Mouse (Mus musculus): Measurements from ENCODE around the gene Scml4. TPM values are rescaled to one million over a fixed set of nuclear protein-coding genes. Genes with fewer than 3 reads are reported as not detected.

Scml4 gene
- polyA plus RNA-seq, 1 experiment from 2014 or later = 1.7 TPM

DNA sequence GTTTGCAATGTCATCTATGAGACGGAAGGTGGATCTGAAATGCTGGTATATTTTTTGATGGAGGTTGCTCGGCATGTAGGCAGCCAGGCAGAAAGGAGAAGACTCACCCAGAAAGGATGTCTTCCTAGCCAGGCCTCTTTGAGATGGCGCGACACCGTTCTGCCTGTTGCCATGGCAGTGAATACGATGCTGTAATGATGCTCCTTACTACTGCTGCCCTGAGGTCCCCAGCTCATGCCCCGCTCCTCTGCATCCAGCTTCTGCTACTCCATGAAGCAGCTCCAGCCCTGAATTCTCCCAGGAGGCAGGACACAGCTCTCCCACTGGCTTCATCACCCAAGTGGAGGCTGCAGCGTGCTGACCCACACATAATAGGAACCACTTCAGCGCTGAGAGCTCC lies 130.8 kb downstream of the Scml4 start:
- peaks cover 25% of the 10 kb centered on the region for H3K4me1 ChIP-seq (ENCODE audit: insufficient read depth, low read length)
- 70% methylated on average over 9 of the region's 9 CpGs for WGBS

GRCm38 (mm10) chr10:42994331-42994782 lies 134.2 kb downstream of the Scml4 start:
- H3K9me3 ChIP-seq (ENCODE audit: low read length) = no peaks in the 10 kb centered on the region
- ATAC-seq (ENCODE audit: low FRiP score, low TSS enrichment) = peak; percentile 80
- H3K27ac ChIP-seq (ENCODE audit: low read length) = peak overlapping the region; percentile 81
- H3K9ac ChIP-seq (replicated peaks; ENCODE audit: low read length) = peak overlapping the region; percentile 47
- H3K36me3 ChIP-seq (ENCODE audit: insufficient read depth, low read length) = no peaks in the 10 kb centered on the region
- H3K4me2 ChIP-seq (replicated peaks; ENCODE audit: low read depth, low read length) = peak overlapping the region; percentile 56
- no peaks in the 10 kb centered on the region; the same call in 1 of the 2 replicates for H3K27me3 ChIP-seq (ENCODE audit: insufficient read depth, low read length)
- H3K4me1 ChIP-seq (ENCODE audit: insufficient read depth, low read length) = peaks cover 19% of the 10 kb centered on the region
- 6% methylated on average over 13 of the region's 13 CpGs for whole genome bisulfite sequencing
- peak overlapping the region; percentile 24 for H3K4me3 ChIP-seq (ENCODE audit: low read length)

More for the DNA sequence above, 130.8 kb downstream of the Scml4 start:
- Histone ChIP-seq H3K27ac (ENCODE audit: low read length) (no peak overlapping the region), H3K4me3 (ENCODE audit: low read length) (no peak overlapping the region), H3K27me3 (ENCODE audit: insufficient read depth, low read length) (no peaks in the 10 kb centered on the region; the same call in 1 of the 2 replicates), H3K9me3 (ENCODE audit: low read length) (no peaks in the 10 kb centered on the region), H3K36me3 (ENCODE audit: insufficient read depth, low read length) (no peaks in the 10 kb centered on the region), H3K4me2 (replicated peaks; ENCODE audit: low read depth, low read length) (no peak overlapping the region), H3K9ac (replicated peaks; ENCODE audit: low read length) (no peak overlapping the region)
- no peak for ATAC-seq (ENCODE audit: low FRiP score, low TSS enrichment)

- Histone ChIP-seq H3K27ac (ENCODE audit: low read length) (peak overlapping the region; percentile 81), H3K4me1 (ENCODE audit: insufficient read depth, low read length) (peaks cover 19% of the 10 kb centered on the region), H3K27me3 (ENCODE audit: insufficient read depth, low read length) (no peaks in the 10 kb centered on the region; the same call in 1 of the 2 replicates), H3K9me3 (ENCODE audit: low read length) (no peaks in the 10 kb centered on the region), H3K4me3 (ENCODE audit: low read length) (no peak overlapping the region), H3K36me3 (ENCODE audit: insufficient read depth, low read length) (no peaks in the 10 kb centered on the region), H3K4me2 (replicated peaks; ENCODE audit: low read depth, low read length) (no peak overlapping the region), H3K9ac (replicated peaks; ENCODE audit: low read length) (peak overlapping the region; percentile 29; the same call in 1 of the 2 replicates)
- ATAC-seq (ENCODE audit: low FRiP score, low TSS enrichment) = 0 out of 2 replicates have a peak, but pooled peaks have one; percentile 32
- 10% methylated on average over 13 of the region's 13 CpGs for WGBS
Measured at GRCm38 (mm10) chr10:42995484-42995895, 135.3 kb downstream of the Scml4 start.

- no peak overlapping the region for H3K4me3 ChIP-seq (ENCODE audit: low read length)
- H3K9me3 ChIP-seq (ENCODE audit: low read length) = no peaks in the 10 kb centered on the region
- H3K4me1 ChIP-seq (ENCODE audit: insufficient read depth, low read length) = peaks cover 28% of the 10 kb centered on the region
- H3K36me3 ChIP-seq (ENCODE audit: insufficient read depth, low read length) = no peaks in the 10 kb centered on the region
- H3K27ac ChIP-seq (ENCODE audit: low read length) = no peak overlapping the region
- H3K27me3 ChIP-seq (ENCODE audit: insufficient read depth, low read length) = no peaks in the 10 kb centered on the region; the same call in 1 of the 2 replicates
- WGBS = 87% methylated on average over 2 of the region's 2 CpGs
- no peak for ATAC-seq (ENCODE audit: low FRiP score, low TSS enrichment)
- no peak overlapping the region for H3K9ac ChIP-seq (replicated peaks; ENCODE audit: low read length)
- no peak overlapping the region for H3K4me2 ChIP-seq (replicated peaks; ENCODE audit: low read depth, low read length)
Measured at GRCm38 (mm10) chr10:42997278-42997677, 137.1 kb downstream of the Scml4 start.

DNA sequence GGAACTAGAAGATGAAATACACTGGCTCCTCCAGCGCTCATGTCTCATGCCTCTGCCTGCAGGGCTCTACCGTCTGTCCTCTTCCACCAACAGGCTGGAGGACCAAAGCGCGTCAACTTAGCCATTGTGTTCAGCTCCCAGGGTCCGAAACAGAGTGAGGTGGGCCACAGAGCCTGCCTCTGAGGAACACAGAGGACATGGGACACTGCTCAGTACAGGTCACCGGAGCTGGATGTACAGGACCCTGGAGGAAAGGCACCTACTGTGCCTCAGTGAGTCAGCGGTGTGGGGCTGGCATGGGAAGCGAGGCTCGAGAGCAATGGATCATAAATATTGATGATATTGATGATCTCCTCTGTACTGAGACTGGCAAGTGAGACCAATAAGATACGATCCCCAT lies 139.2 kb downstream of the Scml4 start:
- no peaks in the 10 kb centered on the region for H3K36me3 ChIP-seq (ENCODE audit: insufficient read depth, low read length)
- H3K27me3 ChIP-seq (ENCODE audit: insufficient read depth, low read length) = no peaks in the 10 kb centered on the region
- no peak overlapping the region for H3K4me3 ChIP-seq (ENCODE audit: low read length)
- H3K4me2 ChIP-seq (replicated peaks; ENCODE audit: low read depth, low read length) = no peak overlapping the region
- H3K9me3 ChIP-seq (ENCODE audit: low read length) = no peaks in the 10 kb centered on the region
- 93% methylated on average over 10 of the region's 10 CpGs for WGBS
- no peak for ATAC-seq (ENCODE audit: low FRiP score, low TSS enrichment)
- H3K27ac ChIP-seq (ENCODE audit: low read length) = no peak overlapping the region
- H3K9ac ChIP-seq (replicated peaks; ENCODE audit: low read length) = no peak overlapping the region
- peaks cover 31% of the 10 kb centered on the region for H3K4me1 ChIP-seq (ENCODE audit: insufficient read depth, low read length)

DNA sequence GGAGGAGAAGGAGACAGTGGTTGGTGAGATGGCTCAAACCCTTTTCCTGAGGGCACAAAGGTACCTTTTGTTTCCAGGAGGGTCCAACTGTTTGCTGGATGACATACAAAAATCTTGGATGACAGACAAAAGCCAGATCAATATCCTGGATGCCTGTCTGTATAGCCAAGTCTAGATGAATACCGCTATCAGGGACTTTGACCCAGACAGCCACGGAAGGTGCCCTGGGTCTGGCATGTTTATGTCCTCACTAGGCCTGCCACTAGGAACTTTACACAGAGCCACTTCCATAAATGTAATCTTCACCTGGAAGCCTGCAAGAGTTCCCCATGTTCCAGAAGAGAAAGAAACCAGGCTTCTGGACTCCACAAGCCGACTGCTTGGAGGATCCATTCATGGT lies 141.3 kb downstream of the Scml4 start:
- 52% methylated on average over 3 of the region's 3 CpGs for WGBS
- no peak for ATAC-seq (ENCODE audit: low FRiP score, low TSS enrichment)
- peak overlapping the region; percentile 65 for H3K27ac ChIP-seq (ENCODE audit: low read length)

GRCm38 (mm10) chr10:43002066-43002678 lies 142.0 kb downstream of the Scml4 start:
- Histone ChIP-seq H3K4me1 (ENCODE audit: insufficient read depth, low read length) (peaks cover 25% of the 10 kb centered on the region; the same call in 1 of the 2 replicates), H3K4me2 (replicated peaks; ENCODE audit: low read depth, low read length) (peak overlapping the region; percentile 83), H3K9me3 (ENCODE audit: low read length) (no peaks in the 10 kb centered on the region), H3K9ac (replicated peaks; ENCODE audit: low read length) (peak overlapping the region; percentile 54), H3K4me3 (ENCODE audit: low read length) (peak overlapping the region; percentile 48), H3K27me3 (ENCODE audit: insufficient read depth, low read length) (no peaks in the 10 kb centered on the region), H3K27ac (ENCODE audit: low read length) (peak overlapping the region; percentile 65), H3K36me3 (ENCODE audit: insufficient read depth, low read length) (no peaks in the 10 kb centered on the region)
- ATAC-seq (ENCODE audit: low FRiP score, low TSS enrichment) = 0 out of 2 replicates have a peak, but pooled peaks have one; percentile 24
- WGBS = 4% methylated on average over 11 of the region's 13 CpGs

More for the DNA sequence above, 141.3 kb downstream of the Scml4 start:
- H3K4me2 ChIP-seq (replicated peaks; ENCODE audit: low read depth, low read length) = no peak overlapping the region
- no peaks in the 10 kb centered on the region for H3K27me3 ChIP-seq (ENCODE audit: insufficient read depth, low read length)
- no peak overlapping the region; the same call in 1 of the 2 replicates for H3K9ac ChIP-seq (replicated peaks; ENCODE audit: low read length)
- H3K4me1 ChIP-seq (ENCODE audit: insufficient read depth, low read length) = peaks cover 25% of the 10 kb centered on the region; the same call in 1 of the 2 replicates
- H3K36me3 ChIP-seq (ENCODE audit: insufficient read depth, low read length) = no peaks in the 10 kb centered on the region
- no peaks in the 10 kb centered on the region for H3K9me3 ChIP-seq (ENCODE audit: low read length)
- H3K4me3 ChIP-seq (ENCODE audit: low read length) = no peak overlapping the region

DNA sequence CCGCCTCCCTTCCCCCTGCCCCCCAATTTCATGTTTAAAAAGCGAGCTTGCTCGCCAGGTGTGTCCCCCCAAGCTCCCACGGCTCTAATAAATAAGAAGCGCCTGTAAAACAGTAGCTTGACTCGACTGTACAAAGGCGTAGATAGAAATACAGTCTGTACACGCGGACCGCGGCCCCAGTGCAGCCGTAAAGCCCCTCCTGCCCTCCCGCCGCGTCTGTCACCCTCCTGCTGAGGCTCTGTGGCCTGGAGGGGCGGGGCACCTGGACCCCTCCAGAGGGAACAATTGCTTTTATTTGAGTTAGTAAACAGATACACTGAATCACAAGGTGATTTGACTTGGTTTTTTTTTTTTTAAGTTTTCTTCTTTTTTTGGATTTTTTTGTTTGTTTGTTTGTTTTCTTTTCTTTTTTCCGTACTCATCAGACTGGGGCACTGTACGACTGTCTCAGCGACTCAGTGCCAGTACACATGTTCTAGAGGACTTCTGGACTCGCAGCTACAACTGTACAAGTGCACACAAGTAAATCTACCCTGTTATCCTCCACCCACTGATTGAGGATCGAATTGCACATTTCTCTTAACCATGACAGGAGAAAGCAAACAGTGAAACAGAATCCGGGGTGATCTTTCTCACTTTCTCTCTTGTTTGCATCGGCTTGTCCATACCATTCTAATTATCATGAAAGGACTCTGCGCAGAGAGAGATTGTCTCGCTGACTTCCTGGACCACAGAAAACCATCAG lies 142.7 kb downstream of the Scml4 start:
- peak overlapping the region; percentile 54 for H3K9ac ChIP-seq (replicated peaks; ENCODE audit: low read length)
- no peaks in the 10 kb centered on the region for H3K9me3 ChIP-seq (ENCODE audit: low read length)
- peak overlapping the region; percentile 83 for H3K4me2 ChIP-seq (replicated peaks; ENCODE audit: low read depth, low read length)
- 2% methylated on average over 24 of the region's 25 CpGs for WGBS
- peak overlapping the region; percentile 46 for H3K27ac ChIP-seq (ENCODE audit: low read length)
- no peaks in the 10 kb centered on the region for H3K36me3 ChIP-seq (ENCODE audit: insufficient read depth, low read length)
- ATAC-seq (ENCODE audit: low FRiP score, low TSS enrichment) = peak; percentile 64
- H3K4me3 ChIP-seq (ENCODE audit: low read length) = peak overlapping the region; percentile 48
- no peaks in the 10 kb centered on the region for H3K27me3 ChIP-seq (ENCODE audit: insufficient read depth, low read length)
- H3K4me1 ChIP-seq (ENCODE audit: insufficient read depth, low read length) = peaks cover 25% of the 10 kb centered on the region; the same call in 1 of the 2 replicates

GRCm38 (mm10) chr10:43003466-43003757 lies 143.2 kb downstream of the Scml4 start:
- H3K27me3 ChIP-seq (ENCODE audit: insufficient read depth, low read length) = no peaks in the 10 kb centered on the region
- H3K4me3 ChIP-seq (ENCODE audit: low read length) = peak overlapping the region; percentile 48
- peak overlapping the region; percentile 83 for H3K4me2 ChIP-seq (replicated peaks; ENCODE audit: low read depth, low read length)
- H3K4me1 ChIP-seq (ENCODE audit: insufficient read depth, low read length) = peaks cover 25% of the 10 kb centered on the region; the same call in 1 of the 2 replicates
- 0 out of 2 replicates have a peak overlapping the region, but pooled peaks have one; percentile 54 for H3K9ac ChIP-seq (replicated peaks; ENCODE audit: low read length)
- peak overlapping the region; percentile 41 for H3K27ac ChIP-seq (ENCODE audit: low read length)
- ATAC-seq (ENCODE audit: low FRiP score, low TSS enrichment) = no peak
- no peaks in the 10 kb centered on the region for H3K36me3 ChIP-seq (ENCODE audit: insufficient read depth, low read length)
- 12% methylated on average over 5 of the region's 5 CpGs for WGBS
- H3K9me3 ChIP-seq (ENCODE audit: low read length) = no peaks in the 10 kb centered on the region
